In genomic region chr2:50100364-50101151, GRCm38 (mm10) we compare ENCODE assay signal across 8 mouse cellular contexts. TPM values are rescaled to one million over a fixed set of nuclear protein-coding genes. Genes with fewer than 3 reads are reported as not detected.
DNase-seq lines count a peak whose midpoint lies in the region; ATAC-seq and TF ChIP-seq lines count a peak whose summit lies in the region.

No protein-coding gene starts in this region.

- H3K27ac ChIP-seq in heart, embryonic 14.5 days (replicated peaks in 1 of 2; ENCODE audit: control insufficient read depth in 1 of 2, insufficient read depth in 1 of 2, low read depth in 2 of 2, low read length in 2 of 2): peak overlapping the region; percentile 4 to 41; a peak in 2 of 4 replicates
- no peak overlapping the region for H3K27ac ChIP-seq in forebrain, embryonic 11.5 days (ENCODE audit: low read depth, low read length)
- 0 out of 2 replicates have a peak overlapping the region, but pooled peaks have one; percentile 17 for H3K27ac ChIP-seq in midbrain, embryonic 15.5 days
- H3K27ac ChIP-seq in layer of hippocampus, adult 2 months: no peak overlapping the region

- no peaks in the 10 kb centered on the region for H3K27me3 ChIP-seq in heart, embryonic 14.5 days (ENCODE audit: control insufficient read depth, insufficient read depth, low read length)
- no peaks in the 10 kb centered on the region for H3K27me3 ChIP-seq in forebrain, embryonic 11.5 days (ENCODE audit: control insufficient read depth, insufficient read depth, low read length)
- no peaks in the 10 kb centered on the region for H3K27me3 ChIP-seq in midbrain, embryonic 15.5 days (replicated peaks)

- no peak for DNase-seq in heart, adult 18-20 months
- DNase-seq in forebrain, embryonic 11.5 days (ENCODE audit: low spot score): peak; percentile 52
- DNase-seq in kidney, adult 8-10 months: peak; percentile 13 to 23
- DNase-seq in ovary, postnatal 36 days (ENCODE audit: low spot score): no peak
- no peak for DNase-seq in layer of hippocampus, adult 2 months (ENCODE audit: low spot score in 2 of 2)

- no peak overlapping the region for H3K9ac ChIP-seq in heart, embryonic 14.5 days (ENCODE audit: low read length)
- H3K9ac ChIP-seq in forebrain, embryonic 11.5 days (ENCODE audit: low read length): no peak overlapping the region
- no peak overlapping the region for H3K9ac ChIP-seq in midbrain, embryonic 15.5 days

- no peak overlapping the region for H3K4me2 ChIP-seq in heart, embryonic 14.5 days (ENCODE audit: low read length)
- H3K4me2 ChIP-seq in forebrain, embryonic 11.5 days (ENCODE audit: low read depth, low read length, severe bottlenecking): no peak overlapping the region
- no peak overlapping the region for H3K4me2 ChIP-seq in midbrain, embryonic 15.5 days

- peak; percentile 65 for ATAC-seq in heart, embryonic 14.5 days (ENCODE audit: insufficient number of reproducible peaks, insufficient read depth, low FRiP score, low read depth)
- no peak for ATAC-seq in forebrain, embryonic 11.5 days (replicated peaks; ENCODE audit: low FRiP score)
- peak; percentile 83 for ATAC-seq in midbrain, embryonic 15.5 days (replicated peaks)
- no peak for ATAC-seq in CD4-positive, CD25-positive, alpha-beta regulatory T cell, adult 4 months

- H3K4me1 ChIP-seq in heart, embryonic 14.5 days (ENCODE audit: control insufficient read depth in 2 of 2, insufficient read depth in 2 of 2, low read length in 2 of 2): peaks cover 8 to 19% of the 10 kb centered on the region in 2 experiments
- peaks cover 6% of the 10 kb centered on the region; the same call in 1 of the 2 replicates for H3K4me1 ChIP-seq in forebrain, embryonic 11.5 days (replicated peaks; ENCODE audit: control insufficient read depth, insufficient read depth, low read length)
- H3K4me1 ChIP-seq in midbrain, embryonic 15.5 days: peaks cover 15% of the 10 kb centered on the region

- no peak overlapping the region for H3K4me3 ChIP-seq in heart, embryonic 14.5 days (ENCODE audit: control insufficient read depth in 1 of 2, insufficient read depth in 1 of 2, low read depth in 1 of 2, low read length in 2 of 2)
- no peak overlapping the region for H3K4me3 ChIP-seq in forebrain, embryonic 11.5 days (ENCODE audit: low read depth, low read length)
- no peak overlapping the region for H3K4me3 ChIP-seq in midbrain, embryonic 15.5 days
- H3K4me3 ChIP-seq in layer of hippocampus, adult 2 months: no peak overlapping the region

- H3K9me3 ChIP-seq in heart, embryonic 14.5 days (ENCODE audit: control insufficient read depth, low read length): no peaks in the 10 kb centered on the region
- H3K9me3 ChIP-seq in forebrain, embryonic 11.5 days (ENCODE audit: control insufficient read depth, low read length): no peaks in the 10 kb centered on the region
- no peaks in the 10 kb centered on the region for H3K9me3 ChIP-seq in midbrain, embryonic 15.5 days

- TF ChIP-seq CTCF in layer of hippocampus, adult 2 months (conservative IDR thresholded peaks at IDR 0.05): no peak

- 36% methylated on average over 9 of the region's 9 CpGs for WGBS in heart, embryonic 14.5 days
- 24% methylated on average over 9 of the region's 9 CpGs for WGBS in forebrain, embryonic 11.5 days
- WGBS in midbrain, embryonic 15.5 days: 11% methylated on average over 9 of the region's 9 CpGs

- no peaks in the 10 kb centered on the region for H3K36me3 ChIP-seq in heart, embryonic 14.5 days (ENCODE audit: control insufficient read depth, insufficient read depth, low read length)
- H3K36me3 ChIP-seq in forebrain, embryonic 11.5 days (ENCODE audit: control insufficient read depth, insufficient read depth, low read length): no peaks in the 10 kb centered on the region
- no peaks in the 10 kb centered on the region for H3K36me3 ChIP-seq in midbrain, embryonic 15.5 days (replicated peaks)

RNA-seq across cellular contexts. Expression of gene Lypd6, which starts 34.3 kb away (rescaled TPM):
- polyA plus RNA-seq in heart, embryonic 14.5 days (2014; fragmentation: Nextera tagmentation; extraction: Ambion mirVana): 3.2 and 3.5 TPM in 2 replicates
- total RNA-seq in heart, adult 18-20 months (2021): under 1 TPM; 0.26 to 0.74 TPM
- polyA plus RNA-seq in forebrain, embryonic 11.5 days (2014; fragmentation: Nextera tagmentation; extraction: Ambion mirVana): 10.3 and 13.3 TPM in 2 replicates
- 9.2 and 10.4 TPM in 2 replicates for polyA plus RNA-seq in midbrain, embryonic 15.5 days (2015; fragmentation: Nextera tagmentation; extraction: Ambion mirVana)
- not detected for polyA plus RNA-seq in CD4-positive, CD25-positive, alpha-beta regulatory T cell, adult 4 months (2017; shearing (Covaris generic))
- 10 to 100 TPM; 17.5 to 19.5 TPM for total RNA-seq in layer of hippocampus, adult 2 months (2021)

Comparison
In these comparisons a context has a peak if more than half of its experiments do, and no peak if none do; other contexts are left out.
1. ATAC-seq: peak in heart, embryonic 14.5 days (single experiment) and midbrain, embryonic 15.5 days (single experiment); none in forebrain, embryonic 11.5 days (single experiment) and CD4-positive, CD25-positive, alpha-beta regulatory T cell, adult 4 months (single experiment).
2. H3K27ac ChIP-seq: peak in heart, embryonic 14.5 days (2 of 2) and midbrain, embryonic 15.5 days (single experiment); none in forebrain, embryonic 11.5 days (single experiment) and layer of hippocampus, adult 2 months (single experiment).
3. DNase-seq: peak in forebrain, embryonic 11.5 days (single experiment) and kidney, adult 8-10 months (2 of 2); none in heart, adult 18-20 months (0 of 2), ovary, postnatal 36 days (single experiment) and layer of hippocampus, adult 2 months (0 of 2).